34 mouse cellular contexts compared by ENCODE assay signal in the genomic region with DNA sequence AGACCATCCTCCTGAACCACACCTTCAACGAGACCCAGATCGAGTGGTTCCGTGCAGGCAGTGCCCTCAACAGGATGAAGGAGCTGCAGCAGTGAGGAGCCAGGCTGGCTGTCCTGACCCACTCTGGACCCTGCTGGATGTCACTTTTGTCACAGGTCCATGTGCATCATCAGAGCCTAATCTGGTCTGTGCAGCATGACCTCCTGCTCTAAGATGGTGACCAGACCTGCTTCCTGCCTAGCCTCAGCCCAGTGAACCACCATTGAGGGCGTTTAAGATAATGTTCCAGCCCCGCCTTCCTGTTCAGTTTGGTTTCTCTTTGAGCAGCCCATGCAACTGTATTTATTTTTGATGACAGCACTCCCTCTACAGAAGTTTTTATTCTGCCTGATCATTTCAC. TPM values are rescaled to one million over a fixed set of nuclear protein-coding genes. Genes with fewer than 3 reads are reported as not detected.
DNase-seq lines count a peak whose midpoint lies in the region; ATAC-seq and TF ChIP-seq lines count a peak whose summit lies in the region.
"Had no signal": no experiment of that assay in that cellular context is flagged by ENCODE, and none has a peak within 500 bp of the region (broad histone marks: within the 10 kb centered on the region; RNA-seq: fewer than 3 reads in every experiment).

No protein-coding gene starts in this region.

- H3K4me3 ChIP-seq in megakaryocyte, embryonic 14.5 days (replicated peaks) = peak overlapping the region; percentile 62
- no peak overlapping the region for H3K4me3 ChIP-seq in liver, embryonic 11.5 days (ENCODE audit: low read depth, low read length)
- H3K4me3 ChIP-seq in liver, embryonic 16.5 days (ENCODE audit: low read depth, low read length) = no peak overlapping the region
- no peak overlapping the region for H3K4me3 ChIP-seq in stomach, postnatal 0 days (ENCODE audit: low read depth, low read length)
- H3K4me3 ChIP-seq: embryonic facial prominence, embryonic 12.5 days; heart, embryonic 13.5 days; kidney, embryonic 15.5 days; limb, embryonic 15.5 days; lung, embryonic 15.5 days; midbrain, embryonic 15.5 days; stomach, embryonic 15.5 days had no signal

- peaks cover 99% of the 10 kb centered on the region for H3K36me3 ChIP-seq in megakaryocyte, embryonic 14.5 days (replicated peaks; ENCODE audit: low read length)
- peaks cover 66% of the 10 kb centered on the region for H3K36me3 ChIP-seq in liver, embryonic 11.5 days (ENCODE audit: control insufficient read depth, insufficient read depth, low read length)
- H3K36me3 ChIP-seq in liver, embryonic 16.5 days (ENCODE audit: control insufficient read depth, insufficient read depth) = peaks cover 38% of the 10 kb centered on the region
- H3K36me3 ChIP-seq in stomach, postnatal 0 days (ENCODE audit: control insufficient read depth, insufficient read depth, low read length) = peaks cover 37% of the 10 kb centered on the region

- WGBS in liver, embryonic 11.5 days = 61% methylated on average over 5 of the region's 5 CpGs
- 41% methylated on average over 5 of the region's 5 CpGs for WGBS in liver, embryonic 16.5 days (ENCODE audit: insufficient replicate concordance)
- WGBS in stomach, postnatal 0 days = 80% methylated on average over 5 of the region's 5 CpGs

- H3K27ac ChIP-seq in liver, embryonic 11.5 days (ENCODE audit: low read depth, low read length) = 0 out of 2 replicates have a peak overlapping the region, but pooled peaks have one; percentile 25
- H3K27ac ChIP-seq in liver, embryonic 16.5 days (ENCODE audit: low read length) = no peak overlapping the region
- no peak overlapping the region for H3K27ac ChIP-seq in stomach, postnatal 0 days (replicated peaks)
- H3K27ac ChIP-seq: embryonic facial prominence, embryonic 12.5 days; heart, embryonic 13.5 days; hindbrain, embryonic 14.5 days; kidney, embryonic 15.5 days; limb, embryonic 15.5 days; lung, embryonic 15.5 days; midbrain, embryonic 15.5 days; stomach, embryonic 15.5 days had no signal

- peaks cover 85% of the 10 kb centered on the region for H3K4me1 ChIP-seq in megakaryocyte, embryonic 14.5 days
- H3K4me1 ChIP-seq in liver, embryonic 11.5 days (replicated peaks; ENCODE audit: control insufficient read depth, insufficient read depth, low read length) = peaks cover 12% of the 10 kb centered on the region
- peaks cover 19% of the 10 kb centered on the region for H3K4me1 ChIP-seq in liver, embryonic 16.5 days (ENCODE audit: control insufficient read depth, low read depth, low read length)
- H3K4me1 ChIP-seq in stomach, postnatal 0 days (replicated peaks; ENCODE audit: control insufficient read depth, insufficient read depth) = no peaks in the 10 kb centered on the region
- H3K4me1 ChIP-seq: embryonic facial prominence, embryonic 12.5 days; heart, embryonic 13.5 days; lung, embryonic 15.5 days; midbrain, embryonic 15.5 days had no signal

- H3K9me3 ChIP-seq in megakaryocyte, embryonic 14.5 days = no peaks in the 10 kb centered on the region
- no peaks in the 10 kb centered on the region for H3K9me3 ChIP-seq in liver, embryonic 11.5 days (ENCODE audit: control insufficient read depth, low read length)
- no peaks in the 10 kb centered on the region for H3K9me3 ChIP-seq in liver, embryonic 16.5 days (replicated peaks; ENCODE audit: control insufficient read depth, low read length)
- no peaks in the 10 kb centered on the region for H3K9me3 ChIP-seq in stomach, postnatal 0 days (ENCODE audit: control insufficient read depth, low read length)
- H3K9me3 ChIP-seq: embryonic facial prominence, embryonic 12.5 days; heart, embryonic 13.5 days; kidney, embryonic 15.5 days; limb, embryonic 15.5 days; lung, embryonic 15.5 days; midbrain, embryonic 15.5 days; stomach, embryonic 15.5 days had no signal

- no peak for TF ChIP-seq EP300 in stomach, postnatal 0 days (optimal IDR thresholded peaks at IDR 0.05)

- no peak for ATAC-seq in megakaryocyte, adult 5-6 weeks (ENCODE audit: poor library complexity, severe bottlenecking)
- ATAC-seq in liver, embryonic 11.5 days (replicated peaks; ENCODE audit: low FRiP score) = peak; percentile 60
- ATAC-seq in liver, embryonic 16.5 days (ENCODE audit: low read depth) = peak; percentile 25; the same call in 1 of the 2 replicates
- 0 out of 2 replicates have a peak, but pooled peaks have one; percentile 8 for ATAC-seq in stomach, postnatal 0 days (ENCODE audit: low FRiP score, low TSS enrichment)
- ATAC-seq: activated CD4-positive, CD25-positive, alpha-beta regulatory T cell, adult 4 months; forebrain, embryonic 14.5 days; inflammation-experienced regulatory T-cells, adult 6 months; midbrain, embryonic 15.5 days had no signal

- H3K9ac ChIP-seq in liver, embryonic 11.5 days (ENCODE audit: low read depth, low read length) = no peak overlapping the region
- H3K9ac ChIP-seq in liver, embryonic 16.5 days (ENCODE audit: low read depth, low read length) = no peak overlapping the region
- H3K9ac ChIP-seq in stomach, postnatal 0 days (ENCODE audit: low read length) = no peak overlapping the region
- H3K9ac ChIP-seq: embryonic facial prominence, embryonic 12.5 days; heart, embryonic 13.5 days; hindbrain, embryonic 14.5 days; kidney, embryonic 15.5 days; limb, embryonic 15.5 days; lung, embryonic 15.5 days; midbrain, embryonic 15.5 days; stomach, embryonic 15.5 days had no signal

- TF ChIP-seq CTCF in stomach, postnatal 0 days (IDR thresholded peaks at IDR 0.05; ENCODE audit: low read depth) = no peak

- DNase-seq in liver, embryonic 11.5 days (ENCODE audit: low spot score) = no peak
- no peak for DNase-seq in stomach, postnatal 0 days (ENCODE audit: low spot score)
- no peak for DNase-seq in urinary bladder, postnatal 25 days (ENCODE audit: low spot score)
- no peak for DNase-seq in right cerebral cortex, adult 2 months (ENCODE audit: low spot score in 2 of 2)
- no peak for DNase-seq in adrenal gland, adult 8-10 months
- DNase-seq: adrenal gland, adult 2 months; cerebellum, adult 11 months; cerebellum, adult 9-10 months; cerebellum, postnatal 36 days; embryo, embryonic 11 days; gastrocnemius, postnatal 36 days; heart, adult 18-20 months; heart, postnatal 10 days; kidney, adult 18-20 months; kidney, postnatal 25 days; left cerebral cortex, postnatal 4 days; right cerebral cortex, postnatal 25 days; thymus, postnatal 14 days had no signal

- H3K27me3 ChIP-seq in megakaryocyte, embryonic 14.5 days (replicated peaks) = no peaks in the 10 kb centered on the region
- H3K27me3 ChIP-seq in liver, embryonic 11.5 days (replicated peaks; ENCODE audit: control insufficient read depth, insufficient read depth, low read length) = no peaks in the 10 kb centered on the region
- no peaks in the 10 kb centered on the region for H3K27me3 ChIP-seq in liver, embryonic 16.5 days (ENCODE audit: control insufficient read depth, insufficient read depth, low read depth, low read length)
- H3K27me3 ChIP-seq in stomach, postnatal 0 days (ENCODE audit: control insufficient read depth, insufficient read depth, low read length) = no peaks in the 10 kb centered on the region
- H3K27me3 ChIP-seq: embryonic facial prominence, embryonic 12.5 days; heart, embryonic 13.5 days; kidney, embryonic 15.5 days; limb, embryonic 15.5 days; lung, embryonic 15.5 days; midbrain, embryonic 15.5 days; stomach, embryonic 15.5 days had no signal

- peak overlapping the region; percentile 26; the same call in 1 of the 2 replicates for H3K4me2 ChIP-seq in liver, embryonic 11.5 days
- no peak overlapping the region for H3K4me2 ChIP-seq in liver, embryonic 16.5 days (ENCODE audit: low read depth, low read length)
- H3K4me2 ChIP-seq in stomach, postnatal 0 days (replicated peaks; ENCODE audit: low read depth) = no peak overlapping the region
- H3K4me2 ChIP-seq: embryonic facial prominence, embryonic 12.5 days; heart, embryonic 13.5 days; hindbrain, embryonic 14.5 days; kidney, embryonic 15.5 days; limb, embryonic 15.5 days; lung, embryonic 15.5 days; midbrain, embryonic 15.5 days; stomach, embryonic 15.5 days had no signal

RNA-seq across cellular contexts. Expression of a gene that starts 11.4 kb away (rescaled TPM):
- polyA plus RNA-seq in megakaryocyte, embryonic 14.5 days (2012; ENCODE audit: insufficient read depth, low replicate concordance) = 38.3 and 52.6 TPM in 2 replicates
- total RNA-seq in megakaryocyte, adult 5-6 weeks (2015) = 2.7 and 3.9 TPM in 2 replicates
- 5.5 and 7.8 TPM in 2 replicates for total RNA-seq in megakaryocyte, adult 5-6 weeks (2017)
- 131 and 134 TPM in 2 replicates for polyA plus RNA-seq in liver, embryonic 11.5 days (2014; fragmentation: Nextera tagmentation; extraction: Ambion mirVana)
- polyA plus RNA-seq in liver, embryonic 16.5 days (2015; fragmentation: Nextera tagmentation; extraction: Ambion mirVana) = 53.2 and 55.3 TPM in 2 replicates
- polyA plus RNA-seq in stomach, postnatal 0 days (2015; fragmentation: Nextera tagmentation; extraction: Ambion mirVana) = 65.6 and 66.4 TPM in 2 replicates
- total RNA-seq in adrenal gland, adult 8-10 months (2022) = 10 to 100 TPM; 27.5 to 39.2 (median 31.5) TPM

RNA-seq across cellular contexts. Expression of a gene that starts 21.9 kb away (rescaled TPM):
- polyA plus RNA-seq in megakaryocyte, embryonic 14.5 days (2012; ENCODE audit: insufficient read depth, low replicate concordance) = not detected in 2 replicates
- not detected in 2 replicates for total RNA-seq in megakaryocyte, adult 5-6 weeks (2015)
- total RNA-seq in megakaryocyte, adult 5-6 weeks (2017) = not detected in 2 replicates
- 3.7 and 3.9 TPM in 2 replicates for polyA plus RNA-seq in liver, embryonic 11.5 days (2014; fragmentation: Nextera tagmentation; extraction: Ambion mirVana)
- polyA plus RNA-seq in liver, embryonic 16.5 days (2015; fragmentation: Nextera tagmentation; extraction: Ambion mirVana) = 0.83 and 1.3 TPM in 2 replicates
- 9.5 and 9.7 TPM in 2 replicates for polyA plus RNA-seq in stomach, postnatal 0 days (2015; fragmentation: Nextera tagmentation; extraction: Ambion mirVana)
- 10 to 100 TPM in 2 of 4 experiments, 1 to 10 TPM in 2; 8.6 to 33.7 (median 19.6) TPM for total RNA-seq in adrenal gland, adult 8-10 months (2022)
- total RNA-seq: hematopoietic stem cell, adult 5-6 weeks; neutrophil, adult 5-6 weeks had no signal
- polyA plus RNA-seq: activated CD4-positive, CD25-positive, alpha-beta regulatory T cell, adult 4 months; inflammation-experienced regulatory T-cells, adult 6 months had no signal

RNA-seq across cellular contexts. Expression of a gene that starts 42.6 kb away (rescaled TPM):
- polyA plus RNA-seq in megakaryocyte, embryonic 14.5 days (2012; ENCODE audit: insufficient read depth, low replicate concordance) = 36.5 and 110 TPM in 2 replicates
- 47.0 and 58.7 TPM in 2 replicates for total RNA-seq in megakaryocyte, adult 5-6 weeks (2015)
- 82.3 and 89.4 TPM in 2 replicates for total RNA-seq in megakaryocyte, adult 5-6 weeks (2017)
- 177 and 185 TPM in 2 replicates for polyA plus RNA-seq in liver, embryonic 11.5 days (2014; fragmentation: Nextera tagmentation; extraction: Ambion mirVana)
- polyA plus RNA-seq in liver, embryonic 16.5 days (2015; fragmentation: Nextera tagmentation; extraction: Ambion mirVana) = 109 and 114 TPM in 2 replicates
- 130 and 141 TPM in 2 replicates for polyA plus RNA-seq in stomach, postnatal 0 days (2015; fragmentation: Nextera tagmentation; extraction: Ambion mirVana)
- total RNA-seq in adrenal gland, adult 8-10 months (2022) = 100 to 1,000 TPM; 297 to 630 (median 469) TPM

RNA-seq across cellular contexts. Expression of a gene that starts 43.0 kb away (rescaled TPM):
- polyA plus RNA-seq in megakaryocyte, embryonic 14.5 days (2012; ENCODE audit: insufficient read depth, low replicate concordance) = 4.8 and 12.6 TPM in 2 replicates
- 65.3 and 85.6 TPM in 2 replicates for total RNA-seq in megakaryocyte, adult 5-6 weeks (2015)
- total RNA-seq in megakaryocyte, adult 5-6 weeks (2017) = 30.1 and 34.0 TPM in 2 replicates
- polyA plus RNA-seq in liver, embryonic 11.5 days (2014; fragmentation: Nextera tagmentation; extraction: Ambion mirVana) = 224 and 237 TPM in 2 replicates
- 72.6 and 79.6 TPM in 2 replicates for polyA plus RNA-seq in liver, embryonic 16.5 days (2015; fragmentation: Nextera tagmentation; extraction: Ambion mirVana)
- 75.8 and 77.0 TPM in 2 replicates for polyA plus RNA-seq in stomach, postnatal 0 days (2015; fragmentation: Nextera tagmentation; extraction: Ambion mirVana)
- 10 to 100 TPM; 44.2 to 61.3 (median 51.4) TPM for total RNA-seq in adrenal gland, adult 8-10 months (2022)

RNA-seq across cellular contexts. Expression of a gene that starts 46.1 kb away (rescaled TPM):
- 7.0 and 42.9 TPM in 2 replicates for polyA plus RNA-seq in megakaryocyte, embryonic 14.5 days (2012; ENCODE audit: insufficient read depth, low replicate concordance)
- total RNA-seq in megakaryocyte, adult 5-6 weeks (2015) = 10.4 and 10.5 TPM in 2 replicates
- total RNA-seq in megakaryocyte, adult 5-6 weeks (2017) = 5.6 and 5.7 TPM in 2 replicates
- polyA plus RNA-seq in liver, embryonic 11.5 days (2014; fragmentation: Nextera tagmentation; extraction: Ambion mirVana) = 34.6 and 40.6 TPM in 2 replicates
- 13.6 and 14.9 TPM in 2 replicates for polyA plus RNA-seq in liver, embryonic 16.5 days (2015; fragmentation: Nextera tagmentation; extraction: Ambion mirVana)
- polyA plus RNA-seq in stomach, postnatal 0 days (2015; fragmentation: Nextera tagmentation; extraction: Ambion mirVana) = 32.2 and 35.8 TPM in 2 replicates
- 100 to 1,000 TPM in 2 of 4 experiments, 10 to 100 TPM in 2; 71.1 to 132 (median 86.3) TPM for total RNA-seq in adrenal gland, adult 8-10 months (2022)
